27 mouse cellular contexts compared by ENCODE assay signal in genomic region chr9:102494454-102494853, GRCm38 (mm10). TPM values are rescaled to one million over a fixed set of nuclear protein-coding genes. Genes with fewer than 3 reads are reported as not detected.
DNase-seq lines count a peak whose midpoint lies in the region; ATAC-seq lines count a peak whose summit lies in the region.
"Had no signal": no experiment of that assay in that cellular context is flagged by ENCODE, and none has a peak within 500 bp of the region (broad histone marks: within the 10 kb centered on the region; RNA-seq: fewer than 3 reads in every experiment).

No protein-coding gene starts in this region.

- H3K9ac ChIP-seq in limb, embryonic 13.5 days: no peak overlapping the region
- H3K9ac ChIP-seq: embryonic facial prominence, embryonic 12.5 days; forebrain, embryonic 12.5 days; limb, embryonic 15.5 days; liver, embryonic 14.5 days; lung, embryonic 15.5 days; stomach, embryonic 15.5 days had no signal

- no peaks in the 10 kb centered on the region for H3K4me1 ChIP-seq in limb, embryonic 13.5 days
- H3K4me1 ChIP-seq in limb, embryonic 10.5 days: peaks cover 8% of the 10 kb centered on the region
- H3K4me1 ChIP-seq: embryonic facial prominence, embryonic 12.5 days; limb, embryonic 15.5 days; megakaryocyte, embryonic 14.5 days; stomach, embryonic 15.5 days had no signal

- H3K36me3 ChIP-seq in limb, embryonic 13.5 days: no peaks in the 10 kb centered on the region
- H3K36me3 ChIP-seq in limb, embryonic 10.5 days: no peaks in the 10 kb centered on the region
- H3K36me3 ChIP-seq: embryonic facial prominence, embryonic 12.5 days; forebrain, embryonic 12.5 days; limb, embryonic 15.5 days; lung, embryonic 15.5 days; stomach, embryonic 15.5 days had no signal

- H3K9me3 ChIP-seq in limb, embryonic 13.5 days: no peaks in the 10 kb centered on the region
- no peaks in the 10 kb centered on the region for H3K9me3 ChIP-seq in limb, embryonic 10.5 days (replicated peaks)
- H3K9me3 ChIP-seq: embryonic facial prominence, embryonic 12.5 days; forebrain, embryonic 12.5 days; limb, embryonic 15.5 days; lung, embryonic 15.5 days; stomach, embryonic 15.5 days had no signal

- H3K4me2 ChIP-seq in limb, embryonic 13.5 days (replicated peaks): no peak overlapping the region
- H3K4me2 ChIP-seq: embryonic facial prominence, embryonic 12.5 days; forebrain, embryonic 12.5 days; heart, embryonic 11.5 days; limb, embryonic 15.5 days; lung, embryonic 15.5 days; stomach, embryonic 15.5 days had no signal

- no peak overlapping the region for H3K27ac ChIP-seq in limb, embryonic 13.5 days
- H3K27ac ChIP-seq in limb, embryonic 10.5 days: no peak overlapping the region
- H3K27ac ChIP-seq: embryonic facial prominence, embryonic 12.5 days; forebrain, embryonic 12.5 days; hindbrain, postnatal 0 days; limb, embryonic 15.5 days; liver, embryonic 14.5 days; lung, embryonic 15.5 days; stomach, embryonic 15.5 days had no signal

- H3K4me3 ChIP-seq in limb, embryonic 13.5 days: no peak overlapping the region
- no peak overlapping the region for H3K4me3 ChIP-seq in limb, embryonic 10.5 days
- H3K4me3 ChIP-seq: embryonic facial prominence, embryonic 12.5 days; erythroblast, embryonic 14.5 days; forebrain, embryonic 12.5 days; limb, embryonic 15.5 days; lung, embryonic 15.5 days; megakaryocyte, embryonic 14.5 days; stomach, embryonic 15.5 days had no signal

- intact Hi-C loops in gastrocnemius, postnatal 14 days (cut with DNase I; ENCODE audit: low total_unique reads): no loop called here

- peak; percentile 64 for ATAC-seq in limb, embryonic 13.5 days (ENCODE audit: low FRiP score, low read depth)
- ATAC-seq: hindbrain, postnatal 0 days; intestine, embryonic 16.5 days had no signal

- 76% methylated on average over 9 of the region's 9 CpGs for WGBS in limb, embryonic 13.5 days
- WGBS in limb, embryonic 10.5 days: 72% methylated on average over 9 of the region's 9 CpGs

- 0 out of 2 replicates have a peak, but pooled peaks cover 3% of the 10 kb centered on the region for H3K27me3 ChIP-seq in limb, embryonic 13.5 days
- H3K27me3 ChIP-seq in limb, embryonic 10.5 days (ENCODE audit: low read depth, poor library complexity, severe bottlenecking): peaks cover 26% of the 10 kb centered on the region; the same call in 1 of the 2 replicates
- H3K27me3 ChIP-seq: limb, embryonic 15.5 days; lung, embryonic 15.5 days; stomach, embryonic 15.5 days had no signal

- DNase-seq in cerebellum, postnatal 10 days: peak; percentile 52 to 56
- no peak for DNase-seq in cerebellum, adult 8-10 months
- DNase-seq in limb, embryonic 10.5 days (ENCODE audit: low spot score): no peak
- peak; percentile 65 for DNase-seq in gastrocnemius, postnatal 14 days
- peak; percentile 89 for DNase-seq in skeletal muscle tissue, adult 2 months (ENCODE audit: low read depth, low spot score)
- DNase-seq in frontal cortex, postnatal 36 days (ENCODE audit: low spot score in 2 of 2): no peak
- DNase-seq: adrenal gland, postnatal 14 days; cerebellum, adult 9-10 months; kidney, adult 9 months; kidney, postnatal 14 days; layer of hippocampus, postnatal 36 days; lung, postnatal 36 days; right cerebral cortex, postnatal 4 days; thymus, postnatal 25 days had no signal

RNA-seq across cellular contexts. Expression of gene Ky, which starts 11.1 kb away (rescaled TPM):
- polyA plus RNA-seq in limb, embryonic 13.5 days (2015; fragmentation: Nextera tagmentation; extraction: Ambion mirVana): 0.39 and 1.6 TPM in 2 replicates
- 0.03 and 0.06 TPM in 2 replicates for polyA plus RNA-seq in limb, embryonic 10.5 days (2016; fragmentation: Nextera tagmentation; extraction: Ambion mirVana)
- total RNA-seq in gastrocnemius, postnatal 14 days (2021): 100 to 1,000 TPM; 124 to 167 TPM
- total RNA-seq: hematopoietic stem cell, adult 5-6 weeks had no signal
- polyA plus RNA-seq: erythroblast, embryonic 14.5 days; liver, embryonic 14.5 days had no signal

Comparison
In these comparisons a context has a peak if more than half of its experiments do, and no peak if none do; other contexts are left out.
1. DNase-seq: peak in cerebellum, postnatal 10 days (2 of 2), gastrocnemius, postnatal 14 days (single experiment) and skeletal muscle tissue, adult 2 months (single experiment); none in cerebellum, adult 8-10 months (single experiment), limb, embryonic 10.5 days (single experiment) and frontal cortex, postnatal 36 days (0 of 2).